Mouse (Mus musculus): ENCODE measurements around the gene Igf2r.

Gene Igf2r

DNA sequence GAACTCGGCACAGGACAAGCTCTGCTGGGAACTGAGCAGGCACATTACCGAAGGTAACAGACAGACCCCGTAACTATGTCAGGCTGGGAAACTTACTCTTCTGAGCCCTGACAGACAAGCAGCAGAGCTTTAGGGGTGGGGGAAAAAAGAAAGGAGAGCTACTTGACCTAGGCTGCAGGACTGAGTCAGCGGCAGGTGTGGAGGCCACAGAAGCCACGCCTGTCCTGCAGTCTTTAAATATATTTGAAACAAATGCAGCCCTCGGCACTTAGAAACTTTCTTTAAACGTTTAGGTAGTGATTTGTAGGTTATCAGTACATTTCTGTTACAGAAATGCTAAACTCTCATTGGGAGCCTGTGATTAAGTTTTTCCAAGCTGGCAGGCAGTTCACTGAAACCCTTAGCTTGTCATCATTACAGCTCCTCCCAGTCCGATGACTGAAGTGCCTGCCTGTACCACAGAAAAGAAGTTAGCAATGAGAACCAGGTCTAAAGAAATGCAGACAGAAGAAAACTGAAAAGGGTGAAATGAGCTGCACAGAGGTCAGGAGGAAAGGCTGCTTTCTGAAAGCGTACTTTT is 18.8 kb downstream of the Igf2r start:
- in situ Hi-C loops (cut with MboI): no loop called here

DNA sequence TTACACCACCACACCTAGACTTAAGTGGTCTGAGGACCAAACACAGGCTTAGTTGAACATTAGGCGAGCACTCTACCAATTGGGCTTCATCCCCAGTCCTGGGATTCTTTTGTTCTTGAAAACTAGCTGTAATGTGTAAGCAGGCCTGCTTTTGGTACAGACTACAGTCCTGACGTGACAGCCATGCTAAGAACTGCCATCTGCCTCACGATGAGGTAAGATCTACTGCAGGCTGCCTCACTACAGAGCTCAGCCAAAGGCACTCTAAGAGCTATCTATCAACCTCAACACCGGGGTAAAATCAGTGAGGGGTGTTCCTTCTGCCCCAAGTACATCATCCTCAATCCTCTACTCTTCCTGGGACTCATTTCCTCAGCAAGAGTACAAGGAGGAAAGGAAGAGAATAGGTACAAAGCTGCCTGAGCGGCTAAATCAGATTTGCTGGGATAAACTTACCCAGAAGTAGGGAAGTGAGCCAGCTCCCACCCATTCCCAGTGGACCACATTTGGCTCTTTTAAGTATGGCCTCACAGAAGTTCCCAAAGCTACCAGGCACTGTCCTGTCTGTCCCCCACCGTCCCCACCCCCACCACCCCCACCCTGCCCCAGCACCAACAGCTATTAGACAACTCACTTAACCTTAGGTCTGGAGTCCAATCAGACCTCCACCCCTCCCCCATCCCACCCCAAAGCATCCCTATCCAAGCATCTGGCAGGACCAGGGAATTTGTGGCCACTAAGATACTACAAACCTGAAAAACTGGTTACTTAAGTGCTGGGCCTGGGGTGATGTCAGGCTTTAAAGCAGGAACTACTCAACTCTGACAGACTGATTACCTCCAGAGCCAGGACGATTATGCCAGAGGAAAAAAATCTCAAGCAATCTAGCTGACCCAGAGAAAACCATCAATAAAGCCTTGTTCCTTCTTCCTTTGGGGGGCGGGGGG is 19.8 kb downstream of the Igf2r start:
- in situ Hi-C loops (cut with MboI): no loop called here

DNA sequence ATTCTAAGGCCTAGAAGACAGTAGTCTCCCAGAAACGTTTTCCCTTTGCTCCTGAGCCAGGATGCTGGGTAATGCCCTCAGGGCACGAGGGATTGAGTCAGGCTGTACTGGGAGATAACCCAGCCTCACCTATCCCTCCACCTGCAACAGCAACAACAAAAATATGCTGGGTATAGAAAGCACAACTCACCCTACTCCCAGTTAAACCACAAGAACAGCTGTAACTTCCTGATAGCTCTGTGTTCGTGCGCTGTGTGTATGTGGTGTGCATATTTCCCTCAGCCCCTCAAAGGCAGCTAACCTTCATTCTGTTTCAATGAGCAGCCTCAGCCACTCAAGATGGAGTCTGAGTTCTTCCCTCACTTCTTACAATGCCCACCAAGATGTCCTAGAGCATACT is 23.7 kb downstream of the Igf2r start:
- in situ Hi-C loops (cut with MboI): no loop called here

DNA sequence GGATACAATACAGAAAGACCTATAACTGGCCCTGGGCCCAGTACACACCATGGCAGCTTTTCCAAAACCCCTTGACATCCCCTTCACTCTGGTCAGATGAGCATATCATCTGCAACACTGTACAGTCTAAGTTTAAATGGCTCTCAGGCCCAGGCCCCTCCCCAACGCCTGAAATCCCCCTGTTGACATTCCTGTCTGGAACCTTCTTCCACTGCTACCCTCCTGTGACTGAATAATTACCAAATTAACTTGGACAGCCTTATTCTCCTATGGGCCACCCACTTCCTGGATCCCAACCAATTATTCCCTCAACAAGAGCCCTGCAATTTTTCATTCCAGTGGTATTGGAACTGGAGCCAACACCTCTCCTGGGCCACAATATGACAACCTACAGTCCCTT is 25.4 kb downstream of the Igf2r start:
- in situ Hi-C loops (cut with MboI): no loop called here

- in situ Hi-C loops (cut with MboI): no loop called here
These were observed 27.1 kb downstream of the Igf2r start for GRCm38 (mm10) chr17:12742151-12742908.

- in situ Hi-C loops (cut with MboI): no loop called here
These were observed 28.1 kb downstream of the Igf2r start for GRCm38 (mm10) chr17:12741218-12741968.

DNA sequence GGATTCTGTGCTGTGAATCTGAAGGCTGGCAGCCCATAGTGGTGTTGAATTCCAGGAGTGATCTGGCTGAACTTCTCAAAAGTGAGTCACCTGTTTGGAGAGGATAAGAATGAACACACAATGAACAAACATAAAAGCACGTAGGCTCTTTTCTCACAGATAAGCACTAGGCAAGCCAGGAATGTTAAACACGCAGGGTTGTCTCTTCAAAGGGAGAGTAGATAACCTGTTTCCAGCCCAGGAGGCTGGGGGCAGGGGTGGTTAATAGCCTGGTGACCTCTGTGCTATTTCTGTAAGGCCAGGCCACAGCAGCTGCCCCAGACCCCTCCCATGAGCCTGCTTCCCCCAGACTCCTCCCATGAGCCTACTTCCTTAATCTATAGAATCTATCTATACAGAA is 29.1 kb downstream of the Igf2r start:
- in situ Hi-C loops (cut with MboI): no loop called here

DNA sequence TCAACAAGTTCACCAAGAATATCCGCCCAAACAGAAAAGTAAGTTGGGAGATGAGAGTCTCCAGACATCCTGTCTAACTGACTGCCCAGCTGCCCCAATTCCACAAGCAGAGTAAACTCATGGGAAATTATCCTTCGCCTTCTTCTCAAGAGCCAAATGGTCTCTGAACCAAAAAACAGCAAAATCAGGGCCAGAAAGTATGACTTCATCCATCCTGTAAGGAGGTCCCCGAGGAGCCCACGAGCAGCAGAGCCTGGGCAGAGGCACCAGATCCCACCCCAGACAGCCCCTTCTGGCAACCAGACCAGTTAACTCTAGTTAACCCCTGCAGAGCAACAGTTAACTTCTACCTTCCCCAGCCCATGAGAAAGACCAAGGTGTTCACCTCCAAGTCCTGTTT is 29.9 kb downstream of the Igf2r start:
- in situ Hi-C loops (cut with MboI): no loop called here

DNA sequence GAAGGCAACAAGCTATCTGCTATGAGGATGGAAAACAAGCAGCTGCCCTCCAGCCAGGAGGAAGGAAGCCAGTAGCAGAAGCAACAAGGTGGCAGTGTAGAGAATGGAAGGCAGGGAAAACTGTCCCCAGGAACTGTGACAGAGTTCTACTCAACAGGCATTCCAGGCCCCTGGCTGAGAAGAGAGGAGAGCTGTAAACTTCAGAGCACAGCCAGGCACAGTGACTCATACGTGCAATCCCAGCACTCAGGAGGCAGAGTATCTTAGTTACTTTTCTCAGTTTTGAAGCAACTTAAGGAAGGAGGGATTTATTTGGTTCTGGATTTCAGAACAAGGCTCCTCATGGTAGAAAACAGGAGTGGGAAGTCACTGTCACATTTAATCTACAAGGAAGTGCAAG is 31.5 kb downstream of the Igf2r start:
- in situ Hi-C loops (cut with MboI): no loop called here

DNA sequence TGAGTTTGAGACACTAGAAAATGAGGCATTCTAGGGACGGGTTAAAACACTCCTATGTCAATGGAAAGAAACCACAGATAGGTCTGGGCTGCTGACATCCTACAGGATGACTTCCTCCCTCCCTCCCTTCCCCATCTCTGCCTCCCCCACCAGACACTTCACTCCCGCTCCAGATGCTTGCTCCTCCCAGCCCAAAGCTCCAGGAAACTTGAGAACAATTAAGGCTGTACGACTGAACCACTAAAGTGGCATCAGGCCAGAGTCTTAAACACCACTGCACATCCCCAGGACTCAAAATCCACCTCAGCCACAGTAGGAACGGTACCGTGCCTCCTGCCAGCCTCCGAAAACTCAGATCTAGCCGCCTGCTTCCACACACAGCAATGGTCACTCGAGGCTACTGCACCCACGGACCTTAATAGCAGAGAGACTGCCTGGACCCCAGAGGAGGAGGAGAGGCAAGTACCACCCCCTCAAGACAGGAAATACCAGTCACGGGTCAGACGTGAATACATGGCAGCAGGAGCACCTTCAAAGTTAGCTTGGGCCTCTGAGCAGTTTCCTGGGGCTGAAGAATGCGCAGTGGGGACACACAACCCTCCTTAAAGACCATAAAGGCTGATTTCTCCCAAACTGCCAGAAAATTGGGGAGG is 35.1 kb downstream of the Igf2r start:
- in situ Hi-C loops (cut with MboI): no loop called here

DNA sequence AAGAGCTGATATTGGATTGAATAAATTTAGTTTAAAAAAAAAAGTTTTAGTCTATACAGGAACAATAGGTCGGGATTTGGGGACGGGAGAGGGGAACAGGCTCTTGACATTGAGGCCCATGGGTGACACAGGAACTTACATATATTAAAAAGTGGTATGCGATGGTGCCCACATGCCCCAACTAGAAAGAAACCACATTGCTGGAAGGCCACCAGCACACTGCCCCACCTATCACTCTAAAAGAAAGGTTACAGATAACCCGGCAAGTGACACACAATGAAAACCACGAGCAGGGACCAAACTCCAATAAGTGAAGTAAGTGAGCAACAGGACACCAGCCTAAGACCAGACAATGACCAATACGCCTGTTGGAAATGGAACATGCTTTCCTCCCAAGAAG is 36.3 kb downstream of the Igf2r start:
- in situ Hi-C loops (cut with MboI): no loop called here

- in situ Hi-C loops (cut with MboI): no loop called here
These were observed 40.9 kb downstream of the Igf2r start for GRCm38 (mm10) chr17:12728536-12728935.

- in situ Hi-C loops (cut with MboI): no loop called here
These were observed 41.7 kb downstream of the Igf2r start for GRCm38 (mm10) chr17:12727748-12728147.

DNA sequence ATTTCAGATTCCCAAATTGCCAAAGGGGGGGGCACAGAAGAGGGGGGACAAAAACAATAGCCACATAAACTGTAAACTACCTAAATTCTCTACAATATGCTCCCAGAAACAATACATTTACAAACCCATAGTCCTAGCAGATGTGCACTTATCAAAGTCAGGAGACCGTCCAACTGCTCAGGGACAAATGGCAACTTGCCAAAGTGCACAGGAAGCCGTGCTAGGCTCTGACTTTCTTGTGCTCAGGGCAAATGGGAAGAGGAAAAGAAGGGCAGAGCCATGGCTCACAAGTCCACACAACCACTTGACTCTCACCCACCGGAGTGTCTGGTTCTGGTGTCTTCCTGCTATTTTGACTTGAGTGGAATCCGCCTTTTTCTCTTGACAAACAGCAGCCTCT is 43.6 kb downstream of the Igf2r start:
- in situ Hi-C loops (cut with MboI): no loop called here

DNA sequence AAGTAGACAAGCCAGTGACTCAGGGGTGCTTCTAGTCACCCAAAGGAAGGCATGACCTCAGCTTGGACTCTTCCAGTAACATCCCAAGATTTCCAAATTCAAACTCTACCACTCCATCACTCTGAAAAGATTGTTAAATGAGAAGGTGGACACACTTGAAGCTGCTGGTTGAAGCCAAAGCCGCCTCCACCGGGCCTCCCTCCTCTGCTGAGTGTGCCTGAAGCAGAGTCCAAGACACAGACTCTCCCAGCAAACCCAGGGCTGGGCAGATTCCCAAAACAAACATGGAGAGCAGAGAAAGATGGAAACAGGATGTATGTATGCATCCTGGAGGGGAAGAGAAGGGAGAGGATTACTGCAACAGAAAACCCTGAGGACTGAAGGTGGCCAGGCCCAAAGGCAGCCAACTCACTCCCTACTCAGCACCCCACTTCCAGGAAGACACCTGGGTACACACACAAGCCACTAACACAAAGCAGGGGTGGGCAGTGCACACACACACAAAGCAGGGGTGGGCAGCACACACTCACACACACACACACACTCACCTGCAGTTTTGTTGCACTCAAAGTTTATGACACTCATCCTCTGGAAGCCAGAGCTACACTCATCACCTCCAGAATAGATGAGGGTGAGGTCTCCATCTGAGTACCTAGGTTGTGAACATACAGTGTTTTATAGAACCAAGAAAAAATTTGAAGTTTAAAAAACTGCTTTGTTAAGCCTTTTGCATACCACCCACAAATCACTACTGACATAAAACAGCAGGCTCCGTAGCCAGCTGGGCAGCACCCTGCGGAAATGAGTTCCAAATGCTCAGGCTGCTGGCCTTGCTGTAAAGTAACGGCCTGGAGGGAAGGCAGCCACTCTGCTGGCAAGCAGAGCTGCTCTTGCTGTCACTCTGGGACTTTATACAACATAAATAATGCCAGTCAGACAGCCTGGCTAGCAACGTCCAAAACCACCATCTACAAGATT is 44.4 kb downstream of the Igf2r start:
- in situ Hi-C loops (cut with MboI): no loop called here

DNA sequence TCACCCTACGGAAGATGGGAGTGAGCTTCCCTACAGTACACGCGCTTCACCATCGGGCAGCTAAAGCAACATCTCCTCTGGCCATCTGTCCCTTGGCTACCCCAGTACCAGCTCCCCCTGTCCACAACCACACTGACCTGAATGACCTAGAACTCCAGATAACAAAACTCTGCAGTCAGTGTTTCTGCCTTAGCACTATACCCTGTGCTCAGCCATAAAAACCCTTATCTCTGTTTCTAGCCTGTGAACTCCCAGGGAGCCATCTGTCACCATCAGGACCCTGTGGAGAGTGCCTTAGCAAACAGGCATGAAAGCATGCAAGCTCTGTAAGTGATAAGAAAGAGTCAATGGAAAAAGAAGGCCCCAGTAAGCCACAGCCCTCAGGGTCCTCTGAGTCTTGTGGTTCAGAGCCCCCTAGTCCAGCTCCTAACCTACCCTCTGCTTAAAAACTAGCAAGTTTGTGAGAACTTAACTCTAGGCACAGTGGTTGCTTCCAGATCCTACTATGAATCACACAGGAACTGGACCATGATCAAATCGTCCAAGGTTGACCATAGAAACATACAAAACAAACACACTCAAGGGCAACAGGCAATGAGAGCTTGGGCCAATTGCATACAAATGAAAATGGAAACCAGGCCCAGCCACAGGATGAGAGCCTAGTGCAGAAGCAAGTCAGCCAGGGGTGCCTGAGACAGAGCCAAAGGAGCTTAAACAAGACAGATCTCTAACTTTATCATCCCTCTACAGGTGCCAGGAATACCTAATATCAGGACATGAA is 45.3 kb downstream of the Igf2r start:
- in situ Hi-C loops (cut with MboI): no loop called here

DNA sequence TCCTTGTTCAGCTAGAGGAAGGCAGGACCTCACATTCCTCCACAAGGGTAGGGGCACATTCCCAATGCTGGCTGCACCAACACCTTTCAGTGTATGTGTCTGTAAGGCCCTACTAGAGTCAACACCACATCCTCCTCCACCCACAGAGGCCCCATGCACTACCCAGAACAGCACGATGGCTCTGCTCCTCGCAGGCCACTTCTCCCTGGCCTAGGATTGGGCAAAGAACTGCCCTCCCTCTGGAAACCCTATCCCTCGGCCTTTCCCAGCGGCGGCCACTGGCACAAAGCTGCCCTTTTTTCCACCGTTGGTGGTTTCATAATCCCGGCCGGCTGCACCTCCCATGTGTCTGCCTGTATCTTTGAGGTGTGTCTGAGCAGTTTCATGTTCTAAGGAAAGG is 46.8 kb downstream of the Igf2r start:
- in situ Hi-C loops (cut with MboI): no loop called here

DNA sequence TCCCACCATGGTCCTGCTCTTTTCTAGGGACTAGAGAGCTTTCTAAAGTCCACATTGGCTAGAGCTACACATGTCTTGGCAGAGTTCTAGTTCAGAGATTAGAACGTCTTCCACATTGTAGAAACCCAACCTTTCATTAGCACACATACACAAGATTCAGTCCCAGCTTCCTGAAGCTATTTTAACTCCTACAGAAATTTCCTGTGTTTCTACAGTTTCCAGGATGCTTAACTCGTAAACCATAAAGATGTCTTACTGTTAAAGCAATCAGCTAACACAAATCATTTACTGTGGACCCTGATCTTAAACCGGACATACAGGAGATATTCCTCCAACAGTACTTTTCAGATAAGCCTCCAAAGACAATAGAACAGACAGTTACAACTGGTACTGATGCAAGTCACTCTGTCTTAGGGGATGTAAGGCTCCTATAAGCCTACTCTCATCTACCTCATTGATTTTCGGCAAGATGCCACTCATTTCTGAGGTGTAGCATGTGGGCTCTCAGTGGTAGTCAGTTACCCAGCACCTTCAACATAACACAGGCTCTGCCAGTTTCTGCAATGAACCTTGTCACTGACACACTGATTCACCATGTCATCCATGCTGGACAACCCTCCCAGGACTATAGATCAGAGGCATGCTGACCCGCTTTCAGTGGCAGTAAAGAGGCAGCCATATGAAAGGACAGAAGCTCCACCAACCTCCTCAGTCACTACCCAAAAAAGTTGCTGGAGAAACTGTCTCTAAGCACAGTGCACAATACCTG is 48.2 kb downstream of the Igf2r start:
- in situ Hi-C loops (cut with MboI): no loop called here

- in situ Hi-C loops (cut with MboI): no loop called here
These were observed 51.2 kb downstream of the Igf2r start for GRCm38 (mm10) chr17:12718251-12718650.

All from mature B cell (primary cell).